Mouse (Mus musculus): ENCODE measurements at regions not wholly inside any gene's neighbourhood (a gene's known extent, or its start where the extent isn't known, plus 50 kb on each side); places are given as distances from the start of the nearest gene placed in this dataset.

DNA sequence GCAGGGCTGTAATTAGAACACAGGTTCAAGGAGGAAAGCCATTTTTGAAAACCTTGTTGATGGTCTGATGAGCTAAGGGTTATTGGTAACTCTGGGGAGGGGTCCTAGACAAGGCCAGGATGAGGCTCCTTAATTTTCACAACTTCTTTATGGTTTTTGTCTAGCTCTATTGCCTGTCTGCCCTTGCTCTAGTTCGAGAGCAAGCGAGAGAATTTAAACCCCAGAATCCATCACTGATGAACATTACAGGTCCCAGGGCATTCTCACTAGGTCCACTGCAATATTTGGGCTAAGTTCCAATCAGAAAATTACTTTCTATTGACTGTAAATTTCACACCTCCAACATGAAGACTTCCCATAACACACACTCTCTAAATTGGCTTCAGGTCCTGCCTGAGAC is 329.0 kb upstream of the Pbx1 start:
- no peaks in the 10 kb centered on the region for H3K4me1 ChIP-seq (ENCODE audit: control insufficient read depth, insufficient read depth, low read length)
- H3K27me3 ChIP-seq (ENCODE audit: control insufficient read depth, insufficient read depth, low read length) = no peaks in the 10 kb centered on the region
- no peak for TF ChIP-seq POLR2A (IDR thresholded peaks at IDR 0.05; ENCODE audit: control insufficient read depth, low read depth, low read length)
- no peak for TF ChIP-seq CTCF (IDR thresholded peaks at IDR 0.05; ENCODE audit: control insufficient read depth, insufficient read depth, insufficient replicate concordance, low read depth, low read length)
- H3K36me3 ChIP-seq (ENCODE audit: control insufficient read depth, insufficient read depth, low read length) = no peaks in the 10 kb centered on the region
- no peak overlapping the region for H3K4me3 ChIP-seq (ENCODE audit: control insufficient read depth, low read depth, low read length)
- H3K27ac ChIP-seq (ENCODE audit: control insufficient read depth, insufficient read depth, low read depth, low read length) = no peak overlapping the region

DNA sequence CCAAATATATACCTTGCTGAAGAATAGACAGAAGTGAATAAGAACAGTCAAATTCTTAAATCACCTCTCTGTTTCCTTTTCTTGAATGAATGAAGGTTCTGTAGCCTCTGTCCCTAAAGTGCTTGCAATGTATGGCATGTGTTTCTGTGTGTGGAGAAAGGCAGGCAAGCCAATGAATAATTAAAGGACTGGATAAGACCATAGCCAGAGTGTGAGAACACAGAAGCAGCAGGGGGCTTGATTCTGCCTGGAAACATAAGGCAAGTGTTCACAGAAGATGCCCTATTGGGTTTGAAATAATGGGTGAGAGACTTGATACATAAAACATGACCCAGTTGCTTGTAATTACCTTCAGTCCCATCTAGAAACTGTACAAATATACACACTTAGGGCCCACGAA is 328.2 kb upstream of the Pbx1 start:
- TF ChIP-seq POLR2A (IDR thresholded peaks at IDR 0.05; ENCODE audit: control insufficient read depth, low read depth, low read length) (no peak), CTCF (IDR thresholded peaks at IDR 0.05; ENCODE audit: control insufficient read depth, insufficient read depth, insufficient replicate concordance, low read depth, low read length) (no peak)
- no peaks in the 10 kb centered on the region for H3K27me3 ChIP-seq (ENCODE audit: control insufficient read depth, insufficient read depth, low read length)
- no peaks in the 10 kb centered on the region for H3K4me1 ChIP-seq (ENCODE audit: control insufficient read depth, insufficient read depth, low read length)
- no peak overlapping the region for H3K27ac ChIP-seq (ENCODE audit: control insufficient read depth, insufficient read depth, low read depth, low read length)
- H3K36me3 ChIP-seq (ENCODE audit: control insufficient read depth, insufficient read depth, low read length) = no peaks in the 10 kb centered on the region
- no peak overlapping the region for H3K4me3 ChIP-seq (ENCODE audit: control insufficient read depth, low read depth, low read length)

DNA sequence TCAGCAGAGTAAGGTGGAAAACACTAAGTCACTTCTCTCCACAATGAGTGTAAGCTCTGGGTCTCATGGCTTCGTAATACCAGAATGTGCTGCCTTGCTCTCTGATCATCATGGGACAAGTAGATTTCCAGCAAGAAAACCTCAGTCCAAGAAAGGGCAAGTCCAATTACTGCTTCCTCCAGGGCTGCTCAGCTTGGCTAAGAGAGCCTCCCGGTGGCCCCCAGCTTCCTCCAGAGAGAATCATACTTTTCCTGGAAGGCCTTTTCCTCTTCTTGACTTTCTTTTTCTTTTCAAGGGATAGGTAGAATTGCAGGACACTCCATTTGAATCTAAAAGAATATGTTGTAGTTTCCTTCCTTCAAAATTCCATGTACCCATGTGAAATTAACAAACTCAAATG is 326.8 kb upstream of the Pbx1 start:
- no peak overlapping the region for H3K4me3 ChIP-seq (ENCODE audit: control insufficient read depth, low read depth, low read length)
- H3K27me3 ChIP-seq (ENCODE audit: control insufficient read depth, insufficient read depth, low read length) = no peaks in the 10 kb centered on the region
- H3K4me1 ChIP-seq (ENCODE audit: control insufficient read depth, insufficient read depth, low read length) = no peaks in the 10 kb centered on the region
- no peak overlapping the region for H3K27ac ChIP-seq (ENCODE audit: control insufficient read depth, insufficient read depth, low read depth, low read length)
- H3K36me3 ChIP-seq (ENCODE audit: control insufficient read depth, insufficient read depth, low read length) = no peaks in the 10 kb centered on the region
- no peak for TF ChIP-seq POLR2A (IDR thresholded peaks at IDR 0.05; ENCODE audit: control insufficient read depth, low read depth, low read length)
- no peak for TF ChIP-seq CTCF (IDR thresholded peaks at IDR 0.05; ENCODE audit: control insufficient read depth, insufficient read depth, insufficient replicate concordance, low read depth, low read length)

DNA sequence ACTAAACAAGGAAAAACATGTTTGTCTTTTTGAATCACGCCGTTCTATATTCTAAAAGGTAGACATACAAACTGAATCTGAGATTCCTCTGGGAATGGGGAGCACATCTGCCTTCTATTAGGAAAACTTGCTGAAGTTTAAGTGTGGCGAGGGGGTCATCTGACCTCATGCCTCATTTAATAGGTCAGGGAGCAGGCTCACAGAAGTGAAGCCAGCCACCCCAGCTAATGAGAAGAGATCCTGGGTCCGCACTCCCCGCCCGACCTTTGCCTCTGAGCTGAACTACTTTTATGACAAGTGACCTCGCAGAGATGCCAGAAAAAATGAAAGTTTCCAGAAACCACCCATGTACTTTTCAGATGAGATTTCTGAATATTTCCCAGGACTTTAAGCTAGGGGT is 322.1 kb upstream of the Pbx1 start:
- TF ChIP-seq POLR2A (IDR thresholded peaks at IDR 0.05; ENCODE audit: control insufficient read depth, low read depth, low read length) = no peak
- TF ChIP-seq CTCF (IDR thresholded peaks at IDR 0.05; ENCODE audit: control insufficient read depth, insufficient read depth, insufficient replicate concordance, low read depth, low read length) = no peak
- H3K27ac ChIP-seq (ENCODE audit: control insufficient read depth, insufficient read depth, low read depth, low read length) = no peak overlapping the region
- H3K27me3 ChIP-seq (ENCODE audit: control insufficient read depth, insufficient read depth, low read length) = no peaks in the 10 kb centered on the region
- H3K4me3 ChIP-seq (ENCODE audit: control insufficient read depth, low read depth, low read length) = no peak overlapping the region
- no peaks in the 10 kb centered on the region for H3K36me3 ChIP-seq (ENCODE audit: control insufficient read depth, insufficient read depth, low read length)
- no peaks in the 10 kb centered on the region for H3K4me1 ChIP-seq (ENCODE audit: control insufficient read depth, insufficient read depth, low read length)

DNA sequence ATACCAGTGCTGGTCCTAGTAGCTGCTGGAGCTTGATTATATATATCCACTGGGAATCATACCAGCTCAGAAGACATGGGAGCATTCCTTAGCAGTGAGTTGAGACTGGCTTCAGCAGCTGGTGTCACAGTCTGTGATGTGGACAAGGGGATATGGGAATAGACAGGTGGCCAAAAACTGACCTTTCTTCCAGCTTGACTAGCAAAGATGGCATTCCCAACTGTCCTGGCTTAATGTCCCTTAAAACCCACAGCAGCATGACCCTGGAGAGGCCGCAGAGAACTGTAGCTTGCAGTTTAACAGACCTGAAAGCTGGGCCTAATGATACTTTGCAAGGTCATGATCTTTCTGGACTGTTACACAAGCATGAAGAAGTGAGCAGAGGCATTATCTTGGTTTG is 311.4 kb upstream of the Pbx1 start:
- Histone ChIP-seq H3K27me3 (ENCODE audit: control insufficient read depth, insufficient read depth, low read length) (no peaks in the 10 kb centered on the region), H3K4me3 (ENCODE audit: control insufficient read depth, low read depth, low read length) (no peak overlapping the region), H3K36me3 (ENCODE audit: control insufficient read depth, insufficient read depth, low read length) (no peaks in the 10 kb centered on the region), H3K27ac (ENCODE audit: control insufficient read depth, insufficient read depth, low read depth, low read length) (no peak overlapping the region), H3K4me1 (ENCODE audit: control insufficient read depth, insufficient read depth, low read length) (no peaks in the 10 kb centered on the region)
- TF ChIP-seq POLR2A (IDR thresholded peaks at IDR 0.05; ENCODE audit: control insufficient read depth, low read depth, low read length) = no peak
- no peak for TF ChIP-seq CTCF (IDR thresholded peaks at IDR 0.05; ENCODE audit: control insufficient read depth, insufficient read depth, insufficient replicate concordance, low read depth, low read length)

DNA sequence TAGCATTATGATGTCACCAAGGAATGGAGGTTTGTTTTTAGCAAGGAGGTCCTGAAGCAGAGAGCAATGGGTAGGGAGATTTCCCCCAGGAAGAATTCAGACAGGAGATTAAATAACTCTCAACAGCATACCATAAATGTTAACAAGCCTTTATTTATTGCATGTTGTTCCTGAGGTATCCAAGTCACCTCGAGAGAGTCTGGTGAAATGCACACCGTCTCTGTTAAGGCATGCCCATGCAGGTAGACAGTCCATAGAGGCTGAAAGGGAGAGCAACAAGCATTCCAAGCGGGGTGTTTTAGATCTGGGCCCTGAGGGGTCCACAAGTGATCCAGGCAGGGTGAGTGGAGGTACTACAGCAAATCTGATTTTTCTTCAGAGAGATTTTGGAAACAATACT is 305.9 kb upstream of the Pbx1 start:
- TF ChIP-seq POLR2A (IDR thresholded peaks at IDR 0.05; ENCODE audit: control insufficient read depth, low read depth, low read length) (no peak), CTCF (IDR thresholded peaks at IDR 0.05; ENCODE audit: control insufficient read depth, insufficient read depth, insufficient replicate concordance, low read depth, low read length) (no peak)
- H3K36me3 ChIP-seq (ENCODE audit: control insufficient read depth, insufficient read depth, low read length) = no peaks in the 10 kb centered on the region
- H3K27me3 ChIP-seq (ENCODE audit: control insufficient read depth, insufficient read depth, low read length) = no peaks in the 10 kb centered on the region
- no peak overlapping the region for H3K4me3 ChIP-seq (ENCODE audit: control insufficient read depth, low read depth, low read length)
- H3K4me1 ChIP-seq (ENCODE audit: control insufficient read depth, insufficient read depth, low read length) = no peaks in the 10 kb centered on the region
- no peak overlapping the region for H3K27ac ChIP-seq (ENCODE audit: control insufficient read depth, insufficient read depth, low read depth, low read length)

DNA sequence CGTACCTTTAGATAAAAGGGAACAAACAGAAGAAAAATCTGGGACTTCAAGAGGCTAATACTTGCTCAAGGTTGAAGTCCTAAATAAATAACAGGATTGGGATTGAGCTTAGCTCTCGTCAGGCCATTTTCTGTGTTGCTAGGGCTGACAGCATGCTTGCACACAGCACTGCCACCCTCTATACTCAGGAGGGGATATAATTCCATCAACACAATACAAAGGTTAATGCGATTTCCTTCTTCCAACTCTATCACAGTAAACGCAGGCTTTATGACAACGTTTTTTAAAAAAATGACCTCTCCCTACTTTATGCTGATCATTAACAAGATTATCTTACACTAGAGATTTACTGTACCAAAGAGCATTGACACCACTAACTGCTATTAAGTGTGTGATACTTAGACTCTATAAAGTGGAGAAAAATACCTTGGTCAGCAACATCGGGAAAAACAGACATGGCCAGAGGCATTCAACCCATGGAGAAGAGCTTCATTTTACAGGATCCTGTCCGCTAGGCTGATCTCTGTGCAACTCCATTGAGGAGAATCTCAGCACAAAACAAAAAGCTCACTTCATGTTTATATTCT is 305.3 kb upstream of the Pbx1 start:
- TF ChIP-seq CTCF (IDR thresholded peaks at IDR 0.05; ENCODE audit: control insufficient read depth, insufficient read depth, insufficient replicate concordance, low read depth, low read length) (no peak), POLR2A (IDR thresholded peaks at IDR 0.05; ENCODE audit: control insufficient read depth, low read depth, low read length) (no peak)
- Histone ChIP-seq H3K27ac (ENCODE audit: control insufficient read depth, insufficient read depth, low read depth, low read length) (no peak overlapping the region), H3K4me3 (ENCODE audit: control insufficient read depth, low read depth, low read length) (no peak overlapping the region), H3K4me1 (ENCODE audit: control insufficient read depth, insufficient read depth, low read length) (no peaks in the 10 kb centered on the region), H3K36me3 (ENCODE audit: control insufficient read depth, insufficient read depth, low read length) (no peaks in the 10 kb centered on the region), H3K27me3 (ENCODE audit: control insufficient read depth, insufficient read depth, low read length) (no peaks in the 10 kb centered on the region)

DNA sequence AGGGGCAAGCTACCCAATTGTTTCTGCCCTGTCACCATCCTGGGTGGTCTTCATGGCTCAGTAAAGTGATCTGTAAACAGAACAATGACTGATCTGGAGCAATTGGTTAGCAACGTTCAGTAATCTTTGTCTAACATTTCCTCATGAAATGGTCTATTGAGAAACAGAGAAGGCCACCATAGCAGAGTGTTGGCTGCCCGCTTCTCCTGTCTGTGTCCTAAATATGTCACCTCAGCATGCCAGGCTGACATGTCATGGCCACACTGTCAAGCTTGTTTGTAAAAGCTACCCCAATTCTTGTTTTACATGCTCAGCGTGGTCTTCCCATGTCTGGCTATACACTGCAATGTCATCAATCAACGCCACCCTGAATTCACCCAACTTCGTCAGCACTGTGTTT is 301.0 kb upstream of the Pbx1 start:
- TF ChIP-seq CTCF (IDR thresholded peaks at IDR 0.05; ENCODE audit: control insufficient read depth, insufficient read depth, insufficient replicate concordance, low read depth, low read length) (no peak), POLR2A (IDR thresholded peaks at IDR 0.05; ENCODE audit: control insufficient read depth, low read depth, low read length) (no peak)

More for the DNA sequence above, 301.0 kb upstream of the Pbx1 start:
- Histone ChIP-seq H3K36me3 (ENCODE audit: control insufficient read depth, insufficient read depth, low read length) (no peaks in the 10 kb centered on the region), H3K27ac (ENCODE audit: control insufficient read depth, insufficient read depth, low read depth, low read length) (no peak overlapping the region), H3K4me1 (ENCODE audit: control insufficient read depth, insufficient read depth, low read length) (no peaks in the 10 kb centered on the region), H3K4me3 (ENCODE audit: control insufficient read depth, low read depth, low read length) (no peak overlapping the region), H3K27me3 (ENCODE audit: control insufficient read depth, insufficient read depth, low read length) (no peaks in the 10 kb centered on the region)

All from testis, adult 2 months (tissue).